Mouse (Mus musculus): ENCODE data around the gene Tab1.
"Not testable (repeated sequence)": the region's sequence is repeated elsewhere in the genome, so short reads cannot be mapped to it uniquely, and the experiment has no call there.

Gene Tab1

GRCm38 (mm10) chr15:80107143-80107542 lies 25.8 kb upstream of the Tab1 start:
- no peak for DNase-seq

DNA sequence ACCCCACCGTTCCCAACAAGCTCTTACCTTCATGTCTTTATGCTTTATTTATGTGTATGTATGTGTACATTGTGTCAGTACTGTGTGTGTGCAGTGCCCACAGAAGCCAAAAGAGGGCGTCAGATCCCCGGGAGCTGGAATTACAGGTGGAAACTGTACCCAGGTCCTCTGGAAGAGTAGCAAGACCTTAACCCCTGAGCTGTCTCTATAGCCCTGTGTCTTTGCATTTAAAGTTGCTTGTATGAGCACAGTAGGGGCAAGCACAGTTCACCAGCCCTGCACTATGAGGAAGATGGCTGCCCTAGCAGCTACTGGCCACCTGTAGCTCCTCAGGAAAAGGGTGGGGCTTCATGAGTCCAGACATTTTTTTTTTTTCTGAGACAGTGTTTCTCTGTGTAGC lies 25.4 kb upstream of the Tab1 start:
- no peak for DNase-seq

GRCm38 (mm10) chr15:80111436-80111835 lies 21.5 kb upstream of the Tab1 start:
- no peak for DNase-seq

DNA sequence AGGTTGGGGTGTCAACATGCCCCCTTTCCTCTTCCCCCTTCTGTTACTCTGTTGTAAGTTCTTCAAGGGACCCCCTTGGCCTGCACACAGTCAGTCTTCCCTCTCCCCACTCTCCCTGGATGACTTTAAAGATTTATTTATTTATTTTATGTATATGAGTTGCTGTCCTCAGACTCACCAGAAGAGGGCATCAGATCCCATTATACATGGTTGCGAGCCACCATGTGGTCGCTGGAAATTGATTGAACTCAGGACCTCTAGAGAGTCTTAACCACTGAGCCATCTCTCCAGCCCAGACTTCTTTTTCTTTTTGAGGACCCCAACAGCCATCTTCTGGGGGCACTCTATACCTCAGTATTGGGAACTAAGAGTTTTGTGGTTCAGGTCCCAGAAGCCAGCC lies 20.4 kb upstream of the Tab1 start:
- DNase-seq: no peak

- no peak for DNase-seq
Measured at GRCm38 (mm10) chr15:80114414-80114813, 18.5 kb upstream of the Tab1 start.

GRCm38 (mm10) chr15:80115256-80115655 lies 17.7 kb upstream of the Tab1 start:
- DNase-seq: no peak

GRCm38 (mm10) chr15:80115866-80116794 lies 16.8 kb upstream of the Tab1 start:
- no peak for DNase-seq

DNA sequence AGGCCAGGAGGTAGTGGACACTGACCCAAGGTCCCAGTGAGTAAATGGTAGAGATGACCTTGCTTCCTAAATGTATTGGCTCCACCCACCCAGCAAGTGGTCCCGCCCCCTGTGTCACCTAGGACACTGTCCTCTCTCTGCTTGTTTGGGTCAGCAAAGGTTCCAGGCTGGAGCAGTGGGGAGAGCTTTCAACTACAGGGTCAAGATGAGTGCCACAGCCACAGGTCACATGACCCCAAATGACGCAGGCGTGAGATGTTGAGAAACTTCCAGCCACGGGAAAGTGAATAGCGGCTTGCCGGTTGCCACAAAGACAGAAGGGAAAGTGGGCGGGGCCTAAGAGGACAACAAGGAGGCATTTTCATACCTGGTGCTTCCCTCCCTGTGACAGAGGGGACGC lies 15.8 kb upstream of the Tab1 start:
- no peak for DNase-seq

- no peak for DNase-seq
Measured at GRCm38 (mm10) chr15:80119076-80119475, 13.9 kb upstream of the Tab1 start.

DNA sequence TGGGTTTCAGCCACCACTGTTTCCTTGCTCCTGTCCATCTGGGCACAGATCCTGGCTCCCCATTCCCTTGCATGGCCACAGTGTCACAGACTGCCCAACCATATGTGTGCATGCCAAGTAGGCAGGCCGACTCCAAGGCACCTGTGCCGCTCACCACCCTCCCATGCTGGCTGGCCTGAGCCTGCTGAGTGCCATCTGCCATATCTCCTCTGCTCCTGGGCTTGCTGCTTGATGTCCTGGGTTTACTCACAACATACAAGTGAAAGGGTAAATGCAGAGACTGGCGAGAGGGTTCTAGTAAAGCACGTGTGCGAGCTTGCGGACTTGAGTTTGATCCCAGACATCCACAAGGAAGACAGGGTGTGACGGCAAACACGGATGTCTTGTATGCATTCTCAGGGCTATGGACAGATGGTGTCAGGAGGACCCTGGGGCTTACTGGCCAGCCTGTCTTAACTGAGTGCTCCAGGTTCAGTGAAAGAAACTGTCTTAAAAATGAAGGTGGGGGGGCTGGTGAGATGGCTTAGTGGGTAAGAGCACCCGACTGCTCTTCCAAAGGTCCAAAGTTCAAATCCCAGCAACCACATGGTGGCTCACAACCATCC lies 11.1 kb upstream of the Tab1 start:
- DNase-seq: no peak

GRCm38 (mm10) chr15:80122431-80122830 lies 10.5 kb upstream of the Tab1 start:
- not testable (repeated sequence) for DNase-seq

GRCm38 (mm10) chr15:80124651-80125050 lies 8.3 kb upstream of the Tab1 start:
- peak; percentile 77 for DNase-seq

GRCm38 (mm10) chr15:80127191-80127590 lies 5.7 kb upstream of the Tab1 start:
- no peak for DNase-seq

DNA sequence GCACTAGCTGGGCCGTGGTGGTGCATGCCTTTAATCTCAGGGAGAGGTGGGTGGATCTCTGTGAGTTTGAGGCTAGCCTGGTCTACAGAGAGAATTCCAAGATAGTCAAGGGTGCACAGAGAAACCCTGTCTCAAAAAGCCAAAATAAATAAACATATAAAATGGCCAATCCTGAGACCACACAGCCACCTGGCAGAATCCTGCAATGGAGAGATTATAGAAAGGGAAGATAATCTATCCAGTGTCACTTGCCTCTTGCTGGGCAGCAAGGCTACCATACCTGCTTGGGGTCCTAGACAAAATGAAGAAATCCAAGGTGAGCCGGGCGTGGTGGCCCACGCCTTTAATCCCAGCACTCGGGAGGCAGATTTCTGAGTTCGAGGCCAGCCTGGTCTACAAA lies 2.9 kb upstream of the Tab1 start:
- DNase-seq: no peak

DNA sequence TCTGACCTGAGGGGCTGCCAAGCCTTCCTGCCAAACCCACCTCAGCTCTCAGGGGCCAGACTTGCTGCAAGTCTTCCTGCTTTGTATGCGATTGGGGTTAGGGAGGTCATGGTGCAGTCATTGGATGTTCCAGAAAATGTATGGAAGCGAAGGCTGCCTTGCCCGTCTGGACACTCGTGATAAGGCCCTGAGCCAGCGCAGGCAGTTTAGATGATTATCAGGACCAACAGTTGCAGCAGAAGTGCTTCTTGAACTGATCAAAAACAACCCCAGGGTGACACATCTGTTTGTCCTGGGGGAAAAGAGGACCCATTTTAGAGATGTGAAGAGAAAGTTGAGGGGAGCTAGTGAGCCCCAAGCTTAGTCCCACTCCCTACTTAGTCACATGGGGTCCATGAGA lies 2.2 kb upstream of the Tab1 start:
- DNase-seq: no peak

DNA sequence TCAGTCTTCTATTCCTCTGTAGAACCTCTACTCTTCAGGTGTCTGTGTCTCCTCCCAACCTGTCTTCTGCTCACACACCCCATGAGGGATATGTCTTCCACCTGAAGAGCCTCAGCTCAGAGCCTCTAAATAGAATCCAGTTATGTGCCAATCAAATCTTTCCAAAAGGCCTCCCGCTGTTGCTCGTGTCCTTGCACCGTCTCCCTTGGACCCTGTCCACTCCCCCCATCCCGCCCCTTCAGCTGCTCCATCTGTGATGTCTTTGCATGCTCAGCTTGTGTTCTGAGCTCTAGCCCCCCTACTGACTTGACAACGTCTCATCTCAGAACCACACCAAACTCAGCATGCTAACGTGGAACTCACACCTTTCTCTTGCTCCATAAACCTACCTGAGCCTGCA lies 1.5 kb upstream of the Tab1 start:
- no peak for DNase-seq

- DNase-seq: no peak
Measured at GRCm38 (mm10) chr15:80132452-80132851, 475 bp upstream of the Tab1 start.

GRCm38 (mm10) chr15:80133682-80134449 lies 939 bp downstream of the Tab1 start:
- peak; percentile 39 for DNase-seq

- peak; percentile 35 for DNase-seq
Measured at GRCm38 (mm10) chr15:80134450-80134847, 1.5 kb downstream of the Tab1 start.

GRCm38 (mm10) chr15:80135499-80135898 lies 2.6 kb downstream of the Tab1 start:
- no peak for DNase-seq

DNA sequence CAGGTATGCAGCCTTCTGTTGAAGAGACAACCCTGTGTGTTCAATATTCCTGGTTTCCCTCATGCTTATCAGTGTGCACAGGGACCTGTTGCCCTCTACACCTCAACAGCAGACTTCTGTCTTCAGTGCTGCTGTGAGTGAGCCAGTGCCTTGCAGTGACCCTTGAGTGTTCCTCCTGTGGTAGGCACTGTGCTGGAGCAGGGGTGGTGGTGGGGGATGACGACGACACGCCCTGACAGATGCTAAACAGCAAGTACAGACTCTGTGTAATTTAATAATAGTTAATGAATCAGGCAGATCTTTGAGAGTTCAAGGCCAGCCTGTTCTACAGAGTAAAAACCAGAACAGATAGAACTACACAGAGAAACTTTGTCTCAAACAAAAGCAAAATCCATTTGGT lies 3.7 kb downstream of the Tab1 start:
- no peak for DNase-seq

DNA sequence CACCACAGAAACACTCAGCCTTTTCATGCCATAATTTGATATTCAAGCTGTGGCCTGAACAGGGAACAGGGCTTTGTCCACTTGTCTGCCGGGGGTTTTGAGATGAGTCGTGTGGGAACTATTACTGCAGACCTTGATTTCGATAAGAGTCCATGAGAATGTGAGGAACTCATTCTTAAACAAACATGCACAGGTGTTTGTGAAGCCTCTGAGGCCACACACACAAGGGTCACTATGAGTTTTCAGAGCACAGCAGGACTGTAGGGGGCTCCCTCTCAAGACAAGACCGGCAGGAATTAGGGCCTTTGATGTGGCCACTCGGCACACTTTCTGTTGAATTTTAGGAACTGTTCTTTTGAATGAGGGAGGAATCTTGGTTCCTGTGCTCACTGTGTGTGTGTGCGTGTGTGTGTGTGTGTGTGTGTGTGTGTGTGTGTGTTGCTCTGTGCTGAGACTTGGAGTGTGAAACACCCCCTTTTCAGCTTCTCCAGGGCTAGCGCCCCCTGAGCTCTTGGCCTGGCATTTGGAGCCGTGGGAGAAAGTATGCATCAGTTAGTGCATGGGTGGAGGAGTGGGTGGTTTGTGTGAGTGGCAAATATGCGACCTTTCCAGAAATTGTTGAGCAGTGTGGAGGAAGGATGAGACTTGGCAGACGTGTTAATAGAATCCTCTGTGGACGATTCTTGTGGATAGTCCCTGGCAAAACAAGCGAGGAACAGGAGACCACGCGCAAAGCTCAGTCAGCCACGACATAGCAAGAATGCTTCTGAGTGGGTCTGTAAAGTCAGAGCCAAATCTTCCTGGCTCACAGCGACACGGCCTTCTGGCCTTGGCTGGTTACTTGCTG lies 5.2 kb downstream of the Tab1 start:
- DNase-seq: no peak

DNA sequence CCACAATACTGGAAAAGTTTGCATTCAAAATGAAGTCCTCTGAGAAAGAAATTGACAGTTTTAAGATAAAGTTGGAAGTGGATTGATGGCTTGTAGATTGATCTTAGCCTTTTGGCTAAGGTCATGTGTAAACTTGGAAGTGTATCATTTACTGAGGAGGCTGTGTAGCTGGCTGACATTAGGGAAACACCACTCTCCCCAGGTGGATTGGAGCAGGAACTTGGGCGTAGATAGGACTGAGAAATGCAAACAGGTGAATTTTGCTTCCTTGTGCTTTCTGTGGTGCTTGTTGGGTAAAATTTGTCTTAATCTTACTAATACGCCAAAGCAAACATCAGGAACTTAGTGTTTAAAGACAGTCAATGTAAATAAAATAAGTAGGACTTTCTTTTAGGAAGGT lies 7.4 kb downstream of the Tab1 start:
- no peak for DNase-seq
